Mouse (Mus musculus) intestine, embryonic 14.5 days (tissue): ENCODE results near the gene Slc44a2. TPM values are rescaled to one million over a fixed set of nuclear protein-coding genes. Genes with fewer than 3 reads are reported as not detected.

Experiments used
- ATAC-seq: fragments of 200-750 bp; cut with Nextera tagmentation; replicated peaks from 2 replicates; pipeline ENCODE4 v1.8.0; 2017; ENCODE audit warnings: low read depth, moderate number of reproducible peaks, moderate TSS enrichment, moderate library complexity; ENCODE audit not compliant: low FRiP score, low TSS enrichment
- DNase-seq: peaks from one replicate; pipeline ENCODE4 v3.0.0-alpha.2; 2018; ENCODE audit warnings: low spot score
- H3K27ac ChIP-seq: fragments of 300-500 bp; sonication (generic); 2 replicates; pipeline ENCODE4 v1.5.1; 2014; ENCODE audit warnings: low read depth, mild to moderate bottlenecking, control low read depth
- H3K27me3 ChIP-seq: fragments of 300-500 bp; sonication (generic); replicated peaks from 2 replicates; pipeline ENCODE4 v1.6.1; 2014; ENCODE audit warnings: low read length, control low read depth; ENCODE audit not compliant: control insufficient read depth, insufficient read depth
- H3K36me3 ChIP-seq: fragments of 300-500 bp; sonication (generic); 2 replicates; pipeline ENCODE4 v1.6.1; 2014; ENCODE audit warnings: low read length, control low read depth; ENCODE audit not compliant: control insufficient read depth, insufficient read depth
- H3K4me1 ChIP-seq: fragments of 300-500 bp; sonication (generic); replicated peaks from 2 replicates; pipeline ENCODE4 v1.6.1; 2014; ENCODE audit warnings: low read length, control low read depth, mixed read lengths; ENCODE audit not compliant: control insufficient read depth, insufficient read depth
- H3K4me2 ChIP-seq: fragments of 300-500 bp; sonication (generic); 2 replicates; pipeline ENCODE4 v1.6.1; 2014; ENCODE audit warnings: low read length
- H3K4me3 ChIP-seq: fragments of 300-500 bp; sonication (generic); 2 replicates; pipeline ENCODE4 v1.5.1; 2014; ENCODE audit warnings: low read depth, low read length, control low read depth, mixed read lengths
- H3K9ac ChIP-seq: fragments of 300-500 bp; sonication (generic); 2 replicates; pipeline ENCODE4 v1.6.1; 2014; ENCODE audit warnings: mild to moderate bottlenecking, low read length
- H3K9me3 ChIP-seq: fragments of 300-500 bp; sonication (generic); 2 replicates; pipeline ENCODE4 v1.6.1; 2016; ENCODE audit warnings: low read length, control low read depth; ENCODE audit not compliant: control insufficient read depth
- WGBS: fragments of 180-500 bp; shearing (Covaris S2); extraction: QIAGEN DNeasy Blood & Tissue Kit; methylation state at CpG from one replicate; pipeline ENCODE4 v1.1.7; 2014; 5-methylcytosine and 5-hydroxymethylcytosine counted together
- polyA plus RNA-seq: library from polyadenylated mRNA; unstranded; fragments of >200 nt; fragmentation: Nextera tagmentation; extraction: Ambion mirVana; gene quantifications from 2 replicates; pipeline ENCODE4 v1.2.1, GENCODE M21; 2014

The Slc44a2 gene
- polyA plus RNA-seq, 1 experiment from 2014 or later: 70.1 TPM

- Histone ChIP-seq H3K27me3 (no peaks in the 10 kb centered on the region), H3K4me1 (peaks cover 11% of the 10 kb centered on the region), H3K36me3 (peaks cover 16% of the 10 kb centered on the region), H3K27ac (peak overlapping the region; percentile 92), H3K4me2 (peak overlapping the region; percentile 93), H3K9me3 (no peaks in the 10 kb centered on the region), H3K4me3 (peak overlapping the region; percentile 97), H3K9ac (peak overlapping the region; percentile 97)
- peak; percentile 92 for DNase-seq
- ATAC-seq: peak; percentile 61
- WGBS: 0% methylated on average over 38 of the region's 38 CpGs
Measured at GRCm38 (mm10) chr9:21368131-21368584, 47.7 kb downstream of the Slc44a2 start.

GRCm38 (mm10) chr9:21369080-21369479 lies 48.6 kb downstream of the Slc44a2 start:
- Histone ChIP-seq H3K36me3 (peaks cover 16% of the 10 kb centered on the region), H3K9me3 (no peaks in the 10 kb centered on the region), H3K9ac (peak overlapping the region; percentile 97; the same call in 1 of the 2 replicates), H3K27ac (peak overlapping the region; percentile 92; the same call in 1 of the 2 replicates), H3K27me3 (no peaks in the 10 kb centered on the region), H3K4me3 (peak overlapping the region; percentile 97), H3K4me2 (peak overlapping the region; percentile 93), H3K4me1 (peaks cover 11% of the 10 kb centered on the region)
- WGBS: 52% methylated on average over 11 of the region's 11 CpGs
- ATAC-seq (no peak), DNase-seq (no peak)

- no peak overlapping the region for H3K27ac ChIP-seq
- H3K4me3 ChIP-seq: no peak overlapping the region
- H3K4me2 ChIP-seq: no peak overlapping the region
- no peaks in the 10 kb centered on the region for H3K9me3 ChIP-seq
- WGBS: 75% methylated on average over 2 of the region's 2 CpGs
- H3K27me3 ChIP-seq: no peaks in the 10 kb centered on the region
- H3K9ac ChIP-seq: no peak overlapping the region
- H3K36me3 ChIP-seq: peaks cover 16% of the 10 kb centered on the region
- ATAC-seq: no peak
- peaks cover 11% of the 10 kb centered on the region for H3K4me1 ChIP-seq
- no peak for DNase-seq
Measured at GRCm38 (mm10) chr9:21370876-21371275, 50.4 kb downstream of the Slc44a2 start.

DNA sequence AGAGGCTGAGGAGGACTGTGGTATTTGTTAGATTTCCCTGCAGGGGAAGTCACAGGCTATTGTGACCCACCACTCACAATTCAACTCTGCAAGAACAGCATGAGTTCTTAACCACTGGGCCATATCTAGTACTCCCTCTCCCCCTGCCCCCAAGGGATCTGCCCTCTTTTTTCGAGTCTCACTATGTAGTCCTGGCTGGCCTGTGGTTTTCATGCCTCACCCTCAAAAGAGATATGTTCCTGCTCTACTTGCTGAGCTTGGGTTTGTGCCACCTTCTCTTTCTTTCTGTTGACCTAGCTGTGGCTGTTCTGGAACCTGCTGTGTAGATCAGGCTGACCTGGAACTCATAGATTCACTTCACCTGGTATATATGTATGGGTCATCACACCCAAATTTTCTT lies 52.0 kb downstream of the Slc44a2 start:
- H3K9me3 ChIP-seq: no peaks in the 10 kb centered on the region
- H3K9ac ChIP-seq: no peak overlapping the region
- no peak overlapping the region for H3K27ac ChIP-seq
- ATAC-seq (no peak), DNase-seq (no peak)
- no peaks in the 10 kb centered on the region for H3K27me3 ChIP-seq
- WGBS: 85% methylated on average over 1 of the region's 1 CpGs
- H3K4me2 ChIP-seq: no peak overlapping the region
- H3K4me1 ChIP-seq: peaks cover 11% of the 10 kb centered on the region
- no peak overlapping the region for H3K4me3 ChIP-seq
- peaks cover 16% of the 10 kb centered on the region for H3K36me3 ChIP-seq

- WGBS: 68% methylated on average over 3 of the region's 3 CpGs
- no peak overlapping the region for H3K27ac ChIP-seq
- no peaks in the 10 kb centered on the region for H3K9me3 ChIP-seq
Measured at GRCm38 (mm10) chr9:21379195-21379594, 58.7 kb downstream of the Slc44a2 start.

GRCm38 (mm10) chr9:21380868-21381267 lies 60.4 kb downstream of the Slc44a2 start:
- H3K4me3 ChIP-seq: no peak overlapping the region
- H3K27me3 ChIP-seq: no peaks in the 10 kb centered on the region
- H3K4me1 ChIP-seq: no peaks in the 10 kb centered on the region; the same call in 1 of the 2 replicates
- H3K9ac ChIP-seq: no peak overlapping the region
- H3K4me2 ChIP-seq: no peak overlapping the region
- ATAC-seq (no peak), DNase-seq (no peak)
- no peak overlapping the region for H3K27ac ChIP-seq
- no peaks in the 10 kb centered on the region for H3K9me3 ChIP-seq
- peaks cover 22% of the 10 kb centered on the region for H3K36me3 ChIP-seq

More at GRCm38 (mm10) chr9:21379195-21379594, 58.7 kb downstream of the Slc44a2 start:
- H3K27me3 ChIP-seq: no peaks in the 10 kb centered on the region
- ATAC-seq (no peak), DNase-seq (no peak)
- H3K4me2 ChIP-seq: no peak overlapping the region
- no peaks in the 10 kb centered on the region; the same call in 1 of the 2 replicates for H3K4me1 ChIP-seq
- H3K36me3 ChIP-seq: peaks cover 22% of the 10 kb centered on the region
- H3K4me3 ChIP-seq: no peak overlapping the region
- H3K9ac ChIP-seq: no peak overlapping the region

GRCm38 (mm10) chr9:21383966-21384365 lies 63.5 kb downstream of the Slc44a2 start:
- Histone ChIP-seq H3K4me3 (no peak overlapping the region), H3K27ac (no peak overlapping the region), H3K4me2 (no peak overlapping the region), H3K27me3 (no peaks in the 10 kb centered on the region), H3K9me3 (no peaks in the 10 kb centered on the region), H3K9ac (no peak overlapping the region), H3K4me1 (no peaks in the 10 kb centered on the region; the same call in 1 of the 2 replicates), H3K36me3 (peaks cover 33% of the 10 kb centered on the region)
- DNase-seq (no peak), ATAC-seq (no peak)

GRCm38 (mm10) chr9:21392646-21393175 lies 72.2 kb downstream of the Slc44a2 start:
- H3K27me3 ChIP-seq: no peaks in the 10 kb centered on the region
- ATAC-seq (no peak), DNase-seq (no peak)
- no peaks in the 10 kb centered on the region for H3K4me1 ChIP-seq
- no peaks in the 10 kb centered on the region for H3K9me3 ChIP-seq
- no peak overlapping the region for H3K9ac ChIP-seq
- H3K27ac ChIP-seq: no peak overlapping the region
- H3K36me3 ChIP-seq: peaks cover 100% of the 10 kb centered on the region
- WGBS: 90% methylated on average over 10 of the region's 10 CpGs
- H3K4me3 ChIP-seq: no peak overlapping the region
- H3K4me2 ChIP-seq: no peak overlapping the region

DNA sequence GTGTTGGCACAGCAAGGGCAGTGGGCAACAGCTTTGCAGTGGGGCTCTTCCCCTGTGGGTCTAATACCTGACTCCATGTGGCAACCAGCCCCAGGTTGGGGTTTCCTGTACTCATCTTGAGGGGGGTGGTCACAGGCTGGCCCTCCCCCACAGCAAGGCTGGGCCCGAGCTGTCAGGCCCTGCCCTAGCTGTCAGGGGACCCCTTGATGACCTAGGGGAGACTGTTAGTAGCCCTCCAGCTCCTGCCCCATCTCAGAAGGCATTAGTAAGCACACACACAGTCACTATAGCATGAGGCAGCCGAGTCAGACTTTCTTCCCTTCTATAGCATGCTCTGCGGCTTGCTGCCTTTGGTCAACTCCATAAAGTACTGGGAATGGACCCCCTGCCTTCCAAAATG lies 75.2 kb downstream of the Slc44a2 start:
- WGBS: 83% methylated on average over 3 of the region's 3 CpGs

More for the DNA sequence above, 75.2 kb downstream of the Slc44a2 start:
- Histone ChIP-seq H3K4me1 (no peaks in the 10 kb centered on the region), H3K4me2 (no peak overlapping the region), H3K36me3 (peaks cover 100% of the 10 kb centered on the region), H3K27ac (no peak overlapping the region), H3K27me3 (no peaks in the 10 kb centered on the region), H3K9ac (no peak overlapping the region), H3K9me3 (no peaks in the 10 kb centered on the region), H3K4me3 (no peak overlapping the region)
- ATAC-seq: no peak
- no peak for DNase-seq
